In the genomic region with DNA sequence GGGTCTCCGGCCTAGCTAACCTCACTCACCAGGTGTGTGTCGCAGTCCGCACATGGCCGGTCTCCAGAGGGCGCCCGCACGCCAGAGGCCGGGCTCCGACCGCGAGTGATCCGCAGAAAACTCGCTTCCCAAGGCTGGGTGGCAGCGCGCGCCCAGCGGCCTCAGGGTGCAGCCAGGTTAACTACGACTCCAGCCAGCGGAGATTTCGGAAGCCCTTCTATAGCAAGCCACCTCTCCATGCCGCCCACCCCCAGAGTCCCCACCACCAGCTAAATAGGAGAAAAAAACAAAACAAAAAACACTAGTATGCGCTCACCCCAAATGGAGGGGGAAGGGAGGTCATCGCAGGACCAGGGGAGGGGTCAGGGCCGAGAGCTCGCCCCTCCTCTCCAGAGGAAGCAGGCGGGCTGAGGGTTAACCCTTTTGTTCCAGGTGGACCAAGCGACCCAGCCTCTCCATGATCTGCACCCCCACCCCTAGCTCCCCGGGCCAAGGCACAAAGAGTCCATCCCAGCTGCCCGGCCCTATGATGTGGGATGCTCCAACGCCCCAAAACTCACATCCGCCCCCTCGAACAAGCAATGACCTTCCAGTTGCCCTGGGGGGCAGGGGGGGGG, we compare ENCODE assay signal across 8 mouse cellular contexts. TPM values are rescaled to one million over a fixed set of nuclear protein-coding genes. Genes with fewer than 3 reads are reported as not detected.
A peak's percentile ranks its signal among the peaks of the same experiment; 100 is the strongest.
DNase-seq lines count a peak whose midpoint lies in the region; ATAC-seq and TF ChIP-seq lines count a peak whose summit lies in the region.

No protein-coding gene starts in this region.

- peak; percentile 19 for DNase-seq in CD4-positive, CD25-positive, alpha-beta regulatory T cell, adult 2 months (ENCODE audit: low read depth, low spot score)
- DNase-seq in adrenal gland, adult 2 months: peak; percentile 63
- peak; percentile 65 for DNase-seq in hindbrain, postnatal 0 days (ENCODE audit: low spot score)
- peak; percentile 84 for DNase-seq in midbrain, embryonic 14.5 days
- peak; percentile 60 for DNase-seq in thymus, postnatal 25 days

- no peaks in the 10 kb centered on the region for H3K36me3 ChIP-seq in forebrain, embryonic 15.5 days
- no peaks in the 10 kb centered on the region for H3K36me3 ChIP-seq in hindbrain, postnatal 0 days (ENCODE audit: insufficient read depth, low read length)
- H3K36me3 ChIP-seq in limb, embryonic 15.5 days: no peaks in the 10 kb centered on the region
- no peaks in the 10 kb centered on the region for H3K36me3 ChIP-seq in midbrain, embryonic 14.5 days (ENCODE audit: control insufficient read depth, insufficient read depth, low read length)

- peak overlapping the region; percentile 11; the same call in 1 of the 2 replicates for H3K27ac ChIP-seq in forebrain, embryonic 15.5 days (replicated peaks)
- no peak overlapping the region for H3K27ac ChIP-seq in hindbrain, postnatal 0 days
- no peak overlapping the region for H3K27ac ChIP-seq in limb, embryonic 15.5 days
- 0 out of 2 replicates have a peak overlapping the region, but pooled peaks have one; percentile 32 for H3K27ac ChIP-seq in midbrain, embryonic 14.5 days (replicated peaks; ENCODE audit: low read depth, low read length)

- TF ChIP-seq CTCF in hindbrain, postnatal 0 days (IDR thresholded peaks at IDR 0.05; ENCODE audit: low read depth): peak; percentile 67

- peak overlapping the region; percentile 80 for H3K4me2 ChIP-seq in forebrain, embryonic 15.5 days (replicated peaks)
- H3K4me2 ChIP-seq in hindbrain, postnatal 0 days (ENCODE audit: low read depth, low read length): peak overlapping the region; percentile 59
- H3K4me2 ChIP-seq in limb, embryonic 15.5 days: peak overlapping the region; percentile 86
- H3K4me2 ChIP-seq in midbrain, embryonic 14.5 days (ENCODE audit: low read length): peak overlapping the region; percentile 97

- H3K9me3 ChIP-seq in forebrain, embryonic 15.5 days: no peaks in the 10 kb centered on the region
- H3K9me3 ChIP-seq in hindbrain, postnatal 0 days (ENCODE audit: low read length): no peaks in the 10 kb centered on the region
- no peaks in the 10 kb centered on the region for H3K9me3 ChIP-seq in limb, embryonic 15.5 days
- no peaks in the 10 kb centered on the region for H3K9me3 ChIP-seq in midbrain, embryonic 14.5 days (ENCODE audit: control insufficient read depth, low read length)

- H3K4me3 ChIP-seq in forebrain, embryonic 15.5 days: peak overlapping the region; percentile 48
- peak overlapping the region; percentile 38 for H3K4me3 ChIP-seq in hindbrain, postnatal 0 days (ENCODE audit: low read length)
- peak overlapping the region; percentile 46 for H3K4me3 ChIP-seq in limb, embryonic 15.5 days
- H3K4me3 ChIP-seq in midbrain, embryonic 14.5 days (replicated peaks; ENCODE audit: low read depth, low read length): peak overlapping the region; percentile 57

- H3K9ac ChIP-seq in forebrain, embryonic 15.5 days (replicated peaks): peak overlapping the region; percentile 49; the same call in 1 of the 2 replicates
- no peak overlapping the region for H3K9ac ChIP-seq in hindbrain, postnatal 0 days (replicated peaks; ENCODE audit: low read length)
- no peak overlapping the region for H3K9ac ChIP-seq in limb, embryonic 15.5 days
- peak overlapping the region; percentile 62; the same call in 1 of the 2 replicates for H3K9ac ChIP-seq in midbrain, embryonic 14.5 days (replicated peaks; ENCODE audit: low read length)

- H3K4me1 ChIP-seq in forebrain, embryonic 15.5 days: peaks cover 49% of the 10 kb centered on the region
- H3K4me1 ChIP-seq in hindbrain, postnatal 0 days (ENCODE audit: insufficient read depth, low read length): no peaks in the 10 kb centered on the region
- H3K4me1 ChIP-seq in limb, embryonic 15.5 days: peaks cover 25% of the 10 kb centered on the region
- H3K4me1 ChIP-seq in midbrain, embryonic 14.5 days (ENCODE audit: control insufficient read depth, insufficient read depth, low read length): peaks cover 43% of the 10 kb centered on the region

- WGBS in forebrain, embryonic 15.5 days: under 1% methylated on average over 32 of the region's 32 CpGs
- WGBS in hindbrain, postnatal 0 days: under 1% methylated on average over 32 of the region's 32 CpGs
- 2% methylated on average over 32 of the region's 32 CpGs for WGBS in limb, embryonic 15.5 days
- WGBS in midbrain, embryonic 14.5 days: under 1% methylated on average over 32 of the region's 32 CpGs

- peaks cover 62% of the 10 kb centered on the region for H3K27me3 ChIP-seq in forebrain, embryonic 15.5 days
- H3K27me3 ChIP-seq in hindbrain, postnatal 0 days (ENCODE audit: insufficient read depth, low read length): peaks cover 65% of the 10 kb centered on the region
- peaks cover 89% of the 10 kb centered on the region for H3K27me3 ChIP-seq in limb, embryonic 15.5 days
- peaks cover 20% of the 10 kb centered on the region; the same call in 1 of the 2 replicates for H3K27me3 ChIP-seq in midbrain, embryonic 14.5 days (ENCODE audit: control insufficient read depth, insufficient read depth, low read length)

- no peak for ATAC-seq in CD4-positive, CD25-positive, alpha-beta regulatory T cell, adult 4 months
- 0 out of 2 replicates have a peak, but pooled peaks have one; percentile 18 for ATAC-seq in forebrain, embryonic 15.5 days (replicated peaks)
- peak; percentile 36; the same call in 1 of the 2 replicates for ATAC-seq in hindbrain, postnatal 0 days
- ATAC-seq in limb, embryonic 15.5 days (ENCODE audit: insufficient number of reproducible peaks, low FRiP score, low TSS enrichment, low read depth): no peak
- ATAC-seq in midbrain, embryonic 14.5 days (ENCODE audit: low FRiP score, low TSS enrichment): peak; percentile 38; the same call in 1 of the 2 replicates

RNA-seq across cellular contexts. Expression of a gene that starts 2.6 kb away (rescaled TPM):
- polyA plus RNA-seq in CD4-positive, CD25-positive, alpha-beta regulatory T cell, adult 4 months (2017; shearing (Covaris generic)): under 1 TPM in 1 of 2 experiments, not detected in 1; 0.23 TPM
- not detected for total RNA-seq in adrenal gland, adult 2 months (2021)
- 0.03 TPM in 1 of 2 replicates, not detected in the other for polyA plus RNA-seq in adrenal gland, adult 2 months (2012; rRNA removed)
- 0.47 and 0.88 TPM in 2 replicates for polyA plus RNA-seq in forebrain, embryonic 15.5 days (2015; fragmentation: Nextera tagmentation; extraction: Ambion mirVana)
- 0.31 and 0.32 TPM in 2 replicates for total RNA-seq in hindbrain, postnatal 0 days (2014; rRNA removed)
- 0.10 and 0.16 TPM in 2 replicates for polyA plus RNA-seq in hindbrain, postnatal 0 days (2015; fragmentation: Nextera tagmentation; extraction: Ambion mirVana)
- polyA plus RNA-seq in limb, embryonic 15.5 days (2015; fragmentation: Nextera tagmentation; extraction: Ambion mirVana): 0.38 and 0.45 TPM in 2 replicates
- polyA plus RNA-seq in midbrain, embryonic 14.5 days (2014; fragmentation: Nextera tagmentation; extraction: Ambion mirVana): 1.8 and 2.6 TPM in 2 replicates

RNA-seq across cellular contexts. Expression of a gene that starts 23.0 kb away (rescaled TPM):
- 10 to 100 TPM in 1 of 2 experiments, 1 to 10 TPM in 1; 7.9 to 16.2 TPM for polyA plus RNA-seq in CD4-positive, CD25-positive, alpha-beta regulatory T cell, adult 4 months (2017; shearing (Covaris generic))
- total RNA-seq in adrenal gland, adult 2 months (2021): 100 to 1,000 TPM in 1 of 2 experiments, 10 to 100 TPM in 1; 57.0 to 104 TPM
- 58.9 and 60.5 TPM in 2 replicates for polyA plus RNA-seq in adrenal gland, adult 2 months (2012; rRNA removed)
- 60.4 and 91.5 TPM in 2 replicates for polyA plus RNA-seq in forebrain, embryonic 15.5 days (2015; fragmentation: Nextera tagmentation; extraction: Ambion mirVana)
- total RNA-seq in hindbrain, postnatal 0 days (2014; rRNA removed): 577 and 607 TPM in 2 replicates
- polyA plus RNA-seq in hindbrain, postnatal 0 days (2015; fragmentation: Nextera tagmentation; extraction: Ambion mirVana): 127 and 130 TPM in 2 replicates
- polyA plus RNA-seq in limb, embryonic 15.5 days (2015; fragmentation: Nextera tagmentation; extraction: Ambion mirVana): 24.6 and 31.6 TPM in 2 replicates
- polyA plus RNA-seq in midbrain, embryonic 14.5 days (2014; fragmentation: Nextera tagmentation; extraction: Ambion mirVana): 79.7 and 85.9 TPM in 2 replicates

Comparison
In these comparisons a context has a peak if more than half of its experiments do, and no peak if none do; other contexts are left out.
1. DNase-seq: peak in every context shown above with its lines; median percentile 84 in midbrain, embryonic 14.5 days; 65 in hindbrain, postnatal 0 days; 63 in adrenal gland, adult 2 months; 60 in thymus, postnatal 25 days; 19 in CD4-positive, CD25-positive, alpha-beta regulatory T cell, adult 2 months.
2. ATAC-seq: peak in forebrain, embryonic 15.5 days (single experiment), hindbrain, postnatal 0 days (single experiment) and midbrain, embryonic 14.5 days (single experiment); none in CD4-positive, CD25-positive, alpha-beta regulatory T cell, adult 4 months (single experiment) and limb, embryonic 15.5 days (single experiment).
3. H3K27ac ChIP-seq: peak in forebrain, embryonic 15.5 days (single experiment) and midbrain, embryonic 14.5 days (single experiment); none in hindbrain, postnatal 0 days (single experiment) and limb, embryonic 15.5 days (single experiment).
4. H3K9ac ChIP-seq: peak in forebrain, embryonic 15.5 days (single experiment) and midbrain, embryonic 14.5 days (single experiment); none in hindbrain, postnatal 0 days (single experiment) and limb, embryonic 15.5 days (single experiment).
5. Peak in every context shown above with its lines, with median percentiles within 50 percentile points of each other: H3K4me2 ChIP-seq and H3K4me3 ChIP-seq.